Mouse (Mus musculus): Measurements from ENCODE around the gene Filip1.

DNA sequence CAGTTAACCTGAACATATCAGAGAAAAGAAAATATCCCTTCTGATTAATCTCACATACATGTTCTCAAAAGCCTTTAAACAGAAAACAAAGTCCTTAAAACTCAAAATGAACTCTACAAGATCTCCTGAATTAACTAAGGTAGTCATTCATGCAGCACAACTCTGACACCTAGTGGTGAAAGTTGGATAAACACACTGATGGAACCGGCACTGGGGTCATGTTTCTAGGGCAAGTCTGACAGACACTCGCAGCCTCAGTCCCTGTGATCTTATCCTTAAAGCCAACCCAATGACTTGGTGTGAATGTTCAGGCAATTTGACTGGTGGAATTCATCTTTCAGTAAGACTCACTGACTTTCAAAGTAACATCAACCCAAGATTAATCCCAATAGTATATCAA is 13.4 kb upstream of the Filip1 start:
- TF ChIP-seq CTCF (conservative IDR thresholded peaks at IDR 0.05; ENCODE audit: insufficient read depth, insufficient read length, low read depth, low read length) (peak; percentile 59), POLR2A (IDR thresholded peaks at IDR 0.05; ENCODE audit: low read depth, low read length) (no peak)

All from kidney, adult 2 months (tissue).